Mouse (Mus musculus): ENCODE measurements around the gene Gse1. TPM values are rescaled to one million over a fixed set of nuclear protein-coding genes. Genes with fewer than 3 reads are reported as not detected.
A peak's percentile ranks its signal among the peaks of the same experiment; 100 is the strongest.

The Gse1 gene
- total RNA-seq, 2 experiments from 2014 or later: 27.2 to 42.9 TPM

DNA sequence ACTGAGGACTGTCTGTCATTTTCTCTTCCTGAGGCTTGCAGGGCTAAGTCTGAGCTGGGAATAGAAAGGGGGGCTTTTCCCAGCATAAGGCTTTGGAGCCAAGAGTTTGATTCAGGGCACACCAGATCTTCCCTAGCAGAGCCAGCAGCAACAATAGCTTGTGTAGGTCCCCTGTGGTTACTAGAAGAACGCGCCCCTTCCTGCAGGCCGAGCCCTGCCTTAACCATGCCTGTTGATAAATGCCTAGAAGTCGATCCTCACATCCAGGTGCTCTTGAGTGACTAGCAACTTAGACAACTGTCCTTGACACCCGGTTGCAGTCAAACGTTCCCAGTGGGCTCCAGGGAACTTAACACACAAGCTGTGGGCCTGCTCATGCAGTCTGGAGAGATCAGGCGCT is 195.3 kb downstream of the Gse1 start:
- no peak for DNase-seq

DNA sequence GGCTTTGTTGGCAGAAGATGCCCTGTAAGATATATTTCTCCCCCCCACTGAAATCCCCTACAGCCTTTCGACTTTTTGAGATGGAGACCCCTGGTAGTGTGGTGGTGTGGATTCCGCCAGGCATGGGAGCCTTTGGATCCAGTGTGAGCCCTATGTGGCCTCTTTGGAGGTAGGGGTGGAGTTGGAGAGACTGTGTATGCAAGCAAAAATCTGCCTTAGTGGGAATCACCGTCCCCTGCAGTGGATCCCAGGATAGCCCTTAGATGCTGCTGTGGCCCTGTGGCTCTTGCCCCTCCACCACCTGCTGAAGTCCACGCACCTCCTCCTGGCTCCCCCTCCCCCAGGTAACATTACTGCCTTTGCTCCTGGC is 196.6 kb downstream of the Gse1 start:
- DNase-seq: no peak

DNA sequence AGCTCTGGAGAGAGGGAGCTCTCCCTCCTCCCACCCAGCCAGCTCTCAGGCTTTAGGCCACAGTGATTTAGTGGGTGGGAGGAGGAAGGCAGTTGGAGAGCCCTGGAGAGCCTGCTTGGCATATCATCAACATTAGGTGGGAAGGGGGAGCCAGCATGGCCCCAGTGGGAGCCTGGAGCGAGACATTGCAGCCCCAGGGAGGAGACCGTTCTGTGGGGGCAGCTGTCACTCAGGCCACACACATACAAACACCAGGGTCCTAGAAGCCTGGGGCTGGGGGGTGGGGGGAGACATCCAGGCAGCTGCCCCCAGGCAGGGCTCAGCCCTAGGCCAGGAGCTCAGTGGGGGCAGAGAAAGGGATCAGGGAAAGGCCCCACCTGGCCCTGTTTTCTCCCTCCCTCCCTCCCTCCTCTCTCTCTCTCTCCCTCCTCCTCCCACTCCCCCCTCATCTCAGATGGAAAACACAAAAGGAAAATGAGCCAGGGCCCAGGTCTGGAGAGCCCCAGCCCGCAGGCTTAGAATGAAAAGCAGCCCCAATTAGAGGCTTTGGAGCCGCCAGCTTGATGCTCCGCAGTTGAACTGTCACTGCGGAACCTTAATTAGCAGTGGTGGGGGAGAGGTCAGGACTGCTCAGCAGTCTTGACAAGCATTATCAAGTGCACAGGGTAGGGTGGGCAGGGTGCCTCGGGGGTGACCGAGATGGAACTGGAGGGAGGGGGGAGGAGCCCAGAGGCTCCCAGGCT is 197.1 kb downstream of the Gse1 start:
- DNase-seq: no peak

DNA sequence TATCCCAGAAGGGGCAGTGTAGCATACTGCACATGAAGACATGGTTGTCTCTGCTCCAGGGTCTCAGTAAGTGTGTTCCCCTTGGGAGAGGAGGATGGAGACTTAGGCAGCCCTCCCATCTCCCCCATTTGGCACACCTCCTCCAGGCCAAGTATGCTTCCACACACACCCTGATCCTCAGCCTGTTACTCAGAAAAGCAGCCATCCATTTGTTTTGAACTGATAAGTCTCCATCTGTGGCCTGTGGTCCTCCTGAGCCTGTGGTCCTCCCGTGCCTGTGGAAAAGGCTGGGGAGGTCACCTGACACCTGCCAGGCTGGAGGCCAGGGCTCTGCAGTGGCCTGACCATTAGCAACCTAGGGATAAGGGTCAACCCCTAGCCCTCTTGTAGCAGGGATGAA is 197.8 kb downstream of the Gse1 start:
- DNase-seq: no peak

DNA sequence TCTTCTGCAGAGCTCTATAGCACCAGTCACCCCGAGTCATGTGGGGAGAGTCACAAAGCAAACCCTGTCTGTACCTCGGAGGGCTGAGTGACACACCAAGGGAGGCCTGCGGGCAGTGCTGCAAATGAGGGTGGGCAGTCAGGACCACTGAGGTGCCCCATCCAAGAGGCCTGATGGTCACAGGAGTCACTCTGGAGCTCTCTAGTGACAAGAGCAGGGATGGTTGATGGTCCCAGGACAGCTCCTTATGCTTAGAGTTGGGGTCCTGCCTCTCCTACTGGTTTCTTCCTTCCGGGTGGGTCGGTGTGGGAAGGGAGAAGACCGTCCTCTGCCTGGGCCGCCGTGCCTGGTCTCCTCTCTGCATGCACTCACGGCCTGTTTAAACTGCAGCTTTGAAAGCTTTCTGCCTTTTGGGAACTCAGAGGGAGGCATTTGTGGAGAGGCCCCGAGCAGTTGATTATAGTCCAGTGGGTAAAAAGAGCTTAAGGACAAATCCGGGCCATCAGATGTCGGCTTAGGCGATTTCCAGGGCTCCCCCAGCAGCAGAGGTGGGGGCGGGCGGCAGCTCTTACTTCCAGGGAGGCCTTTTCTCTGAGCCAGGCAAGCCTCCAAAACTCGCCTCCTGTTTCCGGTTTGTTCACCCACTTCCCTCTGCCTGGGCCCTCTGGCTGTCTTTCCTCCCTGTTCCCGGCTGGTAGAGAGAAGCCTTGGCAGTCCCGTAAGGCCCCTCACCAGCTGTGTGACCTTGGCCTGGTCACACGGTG is 198.5 kb downstream of the Gse1 start:
- DNase-seq: peak; percentile 69

DNA sequence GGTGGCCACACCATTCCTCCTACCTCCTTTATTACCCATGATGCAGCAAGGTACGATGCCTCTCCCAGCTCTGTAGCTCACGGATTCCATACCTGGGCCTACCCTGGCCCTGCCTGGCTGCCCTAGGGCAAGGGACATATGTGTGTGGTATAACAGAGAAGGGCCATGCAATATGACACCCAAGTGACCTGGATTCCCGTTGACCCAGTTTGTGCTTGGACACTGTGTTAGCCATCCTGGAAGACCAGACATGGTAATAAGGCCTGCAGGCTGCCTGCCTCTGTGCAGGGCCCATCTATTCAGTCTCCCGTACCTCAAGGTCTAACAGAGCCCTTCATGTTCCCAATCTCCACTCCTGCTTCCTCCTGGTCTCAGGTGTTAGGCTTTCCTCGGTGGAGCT is 200.2 kb downstream of the Gse1 start:
- no peak for DNase-seq

DNA sequence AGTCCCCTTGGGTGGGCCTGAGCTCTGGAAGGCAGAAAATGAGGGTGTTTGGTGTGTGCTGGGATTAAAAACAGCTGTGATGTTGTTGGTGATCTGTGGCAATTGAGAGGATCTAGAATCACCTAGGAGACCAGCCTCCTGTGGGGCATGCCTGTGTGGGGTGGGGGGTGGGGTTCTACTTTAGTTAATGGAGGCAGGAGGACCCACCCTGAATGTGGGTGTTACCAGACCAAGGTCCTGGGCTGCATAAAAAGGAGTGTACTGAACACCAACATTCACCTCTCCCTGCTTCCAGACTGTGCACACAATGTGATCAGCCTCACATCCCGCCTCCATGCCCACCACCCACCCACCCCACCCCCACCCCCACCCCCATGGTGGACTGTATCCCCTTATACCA is 200.9 kb downstream of the Gse1 start:
- no peak for DNase-seq

DNA sequence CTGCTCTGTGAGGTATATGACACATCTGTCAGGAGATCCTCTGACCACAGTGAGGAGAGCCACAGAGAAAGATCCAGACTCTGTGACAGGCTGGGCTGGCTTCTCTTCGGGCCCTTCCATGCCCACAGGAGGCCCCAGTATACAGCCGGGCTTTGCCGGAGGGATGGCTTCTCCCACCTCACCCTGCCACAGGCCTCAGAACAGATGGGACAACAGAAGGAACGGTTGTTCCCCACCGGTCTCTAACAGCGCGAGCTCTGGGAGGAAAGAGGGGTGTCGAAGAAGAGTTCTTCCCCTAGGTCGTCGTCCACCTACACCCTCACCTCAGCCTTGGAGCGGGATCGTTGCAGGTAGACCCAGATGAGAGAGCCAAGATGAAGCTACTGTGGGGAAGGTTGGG is 202.8 kb downstream of the Gse1 start:
- no peak for DNase-seq

DNA sequence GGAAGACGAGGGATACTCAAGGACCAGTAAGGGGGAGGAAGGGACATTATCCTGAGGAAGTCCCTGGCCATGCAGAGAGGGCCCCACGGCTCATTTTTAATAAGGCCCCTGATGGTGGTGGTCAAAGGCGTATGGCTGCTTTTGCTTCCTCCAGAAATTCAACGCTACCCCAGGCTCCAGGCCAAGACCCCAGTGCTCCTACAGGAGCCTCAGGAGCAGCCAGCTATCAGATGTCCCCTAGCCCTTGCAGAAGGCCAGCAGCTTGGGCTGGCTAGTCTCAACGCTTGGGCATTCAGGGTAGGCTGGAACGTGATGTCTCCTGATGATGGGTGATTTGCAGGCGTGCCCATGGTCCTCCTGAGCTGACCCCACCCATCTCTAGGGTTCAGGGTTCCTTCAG is 204.2 kb downstream of the Gse1 start:
- DNase-seq: no peak

DNA sequence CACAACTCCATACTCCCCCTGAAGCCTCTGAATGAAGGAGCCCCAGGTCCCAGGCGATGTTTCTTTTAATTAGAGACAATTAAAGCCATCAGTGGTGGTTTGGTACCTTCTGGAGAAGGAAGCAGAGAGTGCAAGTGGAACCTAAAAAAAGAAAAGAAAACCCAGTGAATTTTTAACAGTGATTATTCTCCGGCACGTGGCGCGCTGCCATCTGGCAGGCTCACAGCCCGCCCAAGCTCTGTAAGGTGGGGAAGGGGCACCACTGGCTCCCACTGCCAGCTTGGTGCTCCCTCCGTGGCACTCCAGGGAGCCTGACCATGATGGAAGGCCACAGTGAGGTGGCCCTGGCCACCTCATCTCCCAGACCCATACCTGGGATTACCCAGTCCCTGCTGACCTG is 204.9 kb downstream of the Gse1 start:
- DNase-seq: no peak

DNA sequence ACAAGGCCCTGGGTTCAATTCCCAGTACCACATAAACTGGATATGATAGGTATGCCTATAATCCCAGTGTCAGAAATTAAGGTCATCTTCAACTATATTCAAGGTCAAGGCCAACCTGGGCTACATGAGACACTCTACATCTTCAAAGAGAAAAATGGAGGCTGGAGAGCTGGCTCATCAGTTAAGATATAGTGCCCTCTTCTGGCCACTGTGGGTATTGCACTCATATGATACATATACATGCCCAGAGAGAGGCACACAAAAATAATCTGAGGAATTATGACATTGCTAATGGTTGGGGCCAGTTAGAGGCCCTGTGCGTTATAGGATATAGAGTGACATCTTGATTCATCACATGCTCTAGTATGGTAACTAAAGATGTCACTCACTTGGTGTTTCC is 205.5 kb downstream of the Gse1 start:
- DNase-seq: no peak

DNA sequence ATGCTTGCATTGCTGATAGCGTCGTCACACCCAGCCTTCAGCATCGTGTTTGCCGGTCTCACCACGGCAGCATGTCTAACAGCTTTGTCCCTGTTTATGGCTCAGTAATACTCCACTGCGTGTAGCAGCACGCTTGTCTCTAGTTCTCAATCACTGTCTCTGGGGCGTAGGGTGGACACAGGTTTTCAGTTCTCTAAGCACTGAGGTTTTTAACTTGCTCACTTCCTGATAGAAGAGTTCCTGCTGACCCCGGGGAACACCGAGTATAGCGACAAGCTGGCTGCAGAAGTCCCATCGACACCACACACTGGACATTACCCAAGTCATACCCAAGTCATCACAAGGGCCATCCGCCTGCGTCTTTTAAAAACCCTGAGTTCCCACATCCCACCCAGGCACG is 207.5 kb downstream of the Gse1 start:
- no peak for DNase-seq

DNA sequence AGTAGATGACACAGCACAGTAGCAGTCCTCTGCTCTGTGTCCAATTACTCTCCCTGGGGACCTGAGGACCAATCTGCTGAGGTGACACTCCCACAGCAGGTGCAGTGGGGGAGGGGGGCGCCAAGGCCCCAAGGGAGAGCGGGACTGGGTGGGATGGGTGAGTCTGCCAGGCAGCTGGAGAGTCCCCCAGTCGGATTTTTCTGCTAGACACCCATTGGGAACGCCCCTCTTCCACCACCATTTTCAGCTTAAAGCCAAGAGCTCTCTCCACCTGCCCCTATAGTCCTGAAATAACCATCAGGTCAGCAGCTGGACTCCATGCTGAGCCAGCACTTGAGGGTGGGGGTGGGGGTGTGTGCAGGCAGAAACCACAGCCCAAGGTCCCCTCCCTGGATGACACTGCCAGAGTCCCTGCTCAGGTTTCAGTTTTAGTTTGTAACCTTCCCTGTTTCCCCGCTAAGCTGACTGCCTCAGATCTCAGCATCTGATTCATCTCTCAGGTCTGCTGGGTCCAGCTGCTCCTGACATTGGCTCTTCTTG is 208.3 kb downstream of the Gse1 start:
- no peak for DNase-seq

DNA sequence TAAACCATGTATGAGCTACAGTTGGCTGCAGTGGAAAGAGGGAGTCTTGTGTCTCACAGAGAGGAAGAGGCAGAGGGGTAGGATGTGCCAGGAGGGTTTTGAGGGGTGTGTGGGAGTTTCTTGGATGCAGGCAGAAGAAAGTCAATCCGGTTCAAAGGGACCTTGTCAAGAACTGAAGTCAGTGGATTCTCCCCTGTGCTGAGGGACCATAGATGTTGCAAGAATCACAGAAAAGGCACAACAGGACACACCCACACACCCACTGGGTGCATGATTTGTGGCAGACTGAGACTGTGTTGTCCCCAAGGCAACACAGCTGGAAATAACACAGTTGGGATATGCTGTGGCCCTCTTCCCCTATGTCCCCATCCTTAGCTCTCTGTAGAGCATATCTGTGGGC is 209.0 kb downstream of the Gse1 start:
- no peak for DNase-seq

DNA sequence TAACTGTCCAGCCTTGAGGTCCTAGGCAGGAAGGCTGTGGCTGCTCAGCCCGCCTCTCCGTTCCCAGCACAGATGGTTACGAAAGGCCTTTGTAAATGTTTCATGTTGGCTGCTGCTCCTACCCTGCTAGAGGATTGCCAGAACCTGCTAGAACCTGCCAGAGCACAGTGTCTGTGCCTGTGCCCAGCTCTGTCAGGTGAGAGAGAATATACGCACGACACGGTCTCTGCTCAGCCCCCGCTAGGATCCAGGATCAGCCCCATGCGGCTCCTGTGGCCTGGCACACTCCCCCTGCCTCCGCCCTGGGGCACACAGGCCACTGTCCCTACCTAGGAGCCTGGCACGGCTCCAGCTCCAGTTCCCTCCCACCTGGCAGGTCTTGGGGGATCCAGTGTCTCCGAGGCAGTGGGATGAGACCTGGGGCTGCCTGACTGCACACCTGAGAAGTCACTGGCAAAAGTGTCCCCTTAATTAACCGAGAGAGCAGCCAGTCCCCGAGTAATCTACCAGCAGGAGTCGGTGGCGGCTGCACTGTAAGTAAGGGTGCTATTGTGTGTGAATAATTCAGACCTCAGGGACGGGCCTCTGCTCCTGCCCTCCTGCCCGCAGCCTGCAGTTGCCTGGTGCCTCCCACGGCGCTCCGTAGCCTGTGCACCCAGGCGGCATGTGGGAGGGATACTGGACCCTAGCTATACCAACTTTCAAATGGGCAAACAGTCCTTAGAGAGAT is 209.6 kb downstream of the Gse1 start:
- peak; percentile 67 for DNase-seq

DNA sequence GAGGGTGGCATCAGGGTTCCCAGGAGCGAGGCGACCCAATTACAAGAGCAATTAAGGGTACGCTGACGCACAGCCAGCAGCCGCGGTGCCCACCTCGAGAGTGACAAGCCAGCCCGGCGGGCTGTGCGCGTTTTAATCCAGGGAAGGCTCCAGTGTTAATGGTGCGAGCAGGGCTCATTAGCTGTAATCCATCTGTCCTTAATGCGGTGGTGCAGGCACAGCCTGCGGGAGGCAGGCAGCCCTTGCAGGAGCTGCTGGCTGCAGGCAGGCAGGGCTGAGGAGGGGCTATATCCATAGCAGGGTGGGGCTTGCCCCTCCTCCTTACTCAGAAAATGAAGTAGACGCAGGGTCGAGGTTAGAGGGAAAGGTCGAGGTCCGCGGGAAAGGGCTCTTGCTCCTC is 211.1 kb downstream of the Gse1 start:
- no peak for DNase-seq

DNA sequence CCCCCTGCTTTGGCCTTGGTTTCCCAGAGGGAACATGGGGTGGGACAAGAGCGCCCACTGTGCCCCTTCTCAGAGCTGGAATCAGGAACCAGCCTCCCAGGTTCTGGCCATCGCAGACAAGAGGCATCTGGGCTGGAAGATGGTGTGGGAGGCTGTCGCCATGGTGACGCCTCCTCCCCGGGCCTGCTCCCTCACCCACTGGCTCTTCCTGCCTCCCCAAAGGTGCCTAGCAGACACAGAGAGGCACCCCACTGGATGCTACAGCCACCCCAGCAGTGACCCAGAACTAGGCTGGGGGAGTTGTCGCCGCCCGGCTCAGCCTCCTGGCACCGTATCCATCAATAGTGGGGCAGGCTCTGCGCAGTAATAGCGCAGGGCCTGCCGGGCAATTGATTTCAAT is 212.5 kb downstream of the Gse1 start:
- DNase-seq: no peak

DNA sequence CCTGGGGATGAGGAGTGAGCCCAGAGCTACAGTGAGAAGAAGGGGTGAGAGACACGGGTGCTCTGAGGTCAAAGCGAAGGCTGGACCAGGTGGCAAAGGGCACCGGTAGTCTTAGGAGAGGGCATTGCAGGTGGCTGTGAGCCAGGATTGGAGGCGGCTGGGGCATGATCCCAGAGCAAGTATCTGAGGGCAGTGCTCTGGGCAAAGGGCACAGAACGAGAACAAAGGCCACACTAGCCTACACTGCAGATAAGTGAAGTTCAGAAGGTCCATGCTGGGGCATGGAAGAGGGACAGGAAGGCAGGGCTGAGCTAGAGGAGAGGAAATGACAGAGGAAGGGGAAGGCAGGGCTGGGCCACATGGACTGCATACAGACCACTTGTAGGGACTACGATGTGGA is 213.4 kb downstream of the Gse1 start:
- no peak for DNase-seq

DNA sequence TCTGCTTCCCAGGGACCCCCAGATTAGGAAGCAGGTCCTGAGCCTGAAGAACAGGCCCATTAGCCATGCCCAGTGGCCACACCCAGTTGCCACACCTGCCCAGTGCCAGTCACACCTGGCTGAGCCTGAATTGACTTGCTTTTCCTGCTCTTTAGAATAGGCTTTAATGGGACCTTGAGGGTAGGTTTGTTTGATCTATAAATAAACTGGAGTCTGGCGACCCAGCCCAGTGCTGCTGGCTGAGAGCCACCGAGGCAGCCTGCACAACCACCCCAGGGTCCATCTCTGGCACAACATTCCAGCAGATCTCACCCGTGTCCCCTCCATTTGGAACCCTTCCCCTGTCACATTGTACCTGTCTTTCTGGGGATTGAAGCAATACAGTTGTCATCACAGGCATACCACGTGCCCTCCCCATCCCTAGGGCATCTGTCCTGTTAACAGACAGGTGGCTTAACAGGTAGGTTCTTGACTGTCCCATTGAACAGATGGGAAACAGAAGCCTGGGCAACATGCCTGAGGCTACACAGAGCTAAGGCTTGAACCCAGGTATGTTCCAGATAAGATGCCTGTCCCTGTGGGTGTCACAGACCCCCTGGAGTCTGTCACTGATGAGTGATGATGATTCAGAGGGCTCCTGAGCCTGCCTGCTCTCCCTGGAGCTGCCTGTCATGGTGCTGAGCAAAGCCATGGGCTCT is 214.2 kb downstream of the Gse1 start:
- DNase-seq: no peak

DNA sequence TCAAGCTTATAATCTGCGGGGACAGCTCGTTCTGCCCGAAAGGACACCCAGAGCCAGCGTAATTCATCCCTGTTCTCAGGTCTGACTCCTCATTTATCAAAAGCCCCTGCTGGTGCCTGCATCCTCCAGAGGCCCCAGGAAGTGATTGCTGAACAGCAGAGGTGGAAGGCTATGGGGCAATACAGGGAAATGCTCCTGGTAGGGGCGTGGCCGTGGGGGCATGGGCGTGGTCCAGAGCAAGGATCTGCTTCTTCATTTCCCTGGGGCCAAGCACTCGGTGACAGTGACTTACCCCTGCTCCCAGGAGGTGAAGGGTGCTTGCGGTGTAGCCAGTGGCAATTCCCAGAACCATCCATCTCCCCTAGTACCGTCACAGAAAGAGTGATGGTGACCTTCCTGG is 217.0 kb downstream of the Gse1 start:
- DNase-seq: no peak

DNA sequence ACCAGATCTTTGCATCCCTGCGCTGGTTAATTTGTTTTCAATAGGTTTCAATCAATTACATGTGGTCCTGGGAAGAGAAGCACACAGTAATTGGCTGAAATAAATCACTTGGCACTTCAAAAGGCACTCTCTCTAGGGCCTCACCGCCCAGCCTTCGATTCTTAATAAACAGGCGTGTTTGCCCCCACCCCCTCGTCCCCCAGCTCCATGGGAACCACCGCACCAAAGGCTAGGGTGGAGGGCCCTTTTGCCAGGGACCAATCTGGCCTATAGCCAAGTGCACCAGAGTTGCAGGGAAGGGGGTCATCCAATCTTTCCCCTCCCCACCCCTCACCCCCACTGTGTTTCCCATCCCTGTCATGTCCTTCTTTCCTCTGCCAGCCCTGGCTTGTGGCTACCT is 219.9 kb downstream of the Gse1 start:
- no peak for DNase-seq

DNA sequence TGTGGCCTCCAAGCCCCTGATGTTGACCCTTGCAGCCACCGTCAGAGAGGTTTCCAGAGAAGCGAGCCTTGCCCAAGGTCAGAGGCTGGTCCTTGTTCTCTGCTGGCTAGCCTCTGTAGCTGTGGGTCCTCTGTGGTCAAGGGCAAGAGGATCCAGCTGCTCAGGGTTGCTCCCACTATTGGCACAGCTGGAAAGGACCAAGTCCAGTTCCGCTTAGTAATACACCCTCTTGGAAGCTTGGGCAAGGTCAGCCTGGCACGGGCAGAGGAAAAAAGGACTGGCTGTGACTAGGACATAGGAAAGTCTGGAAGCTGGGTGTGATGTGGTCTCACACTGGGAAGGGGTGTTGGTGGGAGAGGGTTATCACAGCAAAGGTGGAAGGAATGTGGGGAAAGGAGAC is 220.9 kb downstream of the Gse1 start:
- peak; percentile 78 for DNase-seq

DNA sequence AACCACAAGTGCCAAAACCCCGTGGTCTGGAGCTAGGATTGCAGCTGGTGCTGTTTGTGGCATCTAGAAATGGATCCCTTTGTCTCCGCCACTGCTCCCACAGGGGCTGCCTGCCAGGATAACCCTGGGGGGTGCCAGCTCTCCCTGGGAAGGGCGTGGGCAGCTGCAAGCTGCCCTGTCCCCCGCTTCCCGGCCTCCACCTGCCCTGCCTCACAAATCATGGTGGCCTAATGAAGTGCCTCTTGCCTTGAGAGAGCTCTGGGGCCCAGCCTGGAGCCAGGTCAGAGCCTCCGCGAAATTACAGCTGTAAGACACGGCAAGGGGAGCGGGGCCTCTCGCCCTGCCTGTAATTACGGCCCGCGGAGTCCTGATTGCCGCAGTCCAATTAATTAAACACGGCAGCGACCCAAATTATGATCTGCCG is 221.4 kb downstream of the Gse1 start:
- peak; percentile 48 for DNase-seq

Measured in adrenal gland, postnatal 10 days (tissue).